Comparison of ENCODE assay signal across 7 mouse cellular contexts in genomic region chr2:125470553-125471295, GRCm38 (mm10). TPM values are rescaled to one million over a fixed set of nuclear protein-coding genes. Genes with fewer than 3 reads are reported as not detected.
DNase-seq lines count a peak whose midpoint lies in the region; ATAC-seq and TF ChIP-seq lines count a peak whose summit lies in the region.

No protein-coding gene starts in this region.

- peaks cover 5% of the 10 kb centered on the region; the same call in 1 of the 2 replicates for H3K4me1 ChIP-seq in limb, embryonic 11.5 days (ENCODE audit: control insufficient read depth, insufficient read depth, low read length)
- H3K4me1 ChIP-seq in limb, embryonic 10.5 days: peaks cover 9% of the 10 kb centered on the region
- peaks cover 14% of the 10 kb centered on the region for H3K4me1 ChIP-seq in embryonic facial prominence, embryonic 10.5 days
- H3K4me1 ChIP-seq in heart, embryonic 11.5 days (ENCODE audit: control insufficient read depth, insufficient read depth, low read length): peaks cover 21% of the 10 kb centered on the region
- peaks cover 11% of the 10 kb centered on the region for H3K4me1 ChIP-seq in limb, embryonic 14.5 days (ENCODE audit: control insufficient read depth, insufficient read depth, low read length)

- H3K9ac ChIP-seq in limb, embryonic 11.5 days (ENCODE audit: low read length): no peak overlapping the region
- no peak overlapping the region for H3K9ac ChIP-seq in heart, embryonic 11.5 days (ENCODE audit: low read depth, low read length)
- no peak overlapping the region for H3K9ac ChIP-seq in limb, embryonic 14.5 days (ENCODE audit: low read depth, low read length, severe bottlenecking)

- no peak for TF ChIP-seq POLR2A in limb, embryonic 14.5 days (IDR thresholded peaks at IDR 0.05; ENCODE audit: borderline replicate concordance, extremely low read depth, insufficient read depth, insufficient read length)

- 64% methylated on average over 8 of the region's 8 CpGs for WGBS in limb, embryonic 11.5 days
- 75% methylated on average over 8 of the region's 8 CpGs for WGBS in limb, embryonic 10.5 days
- WGBS in embryonic facial prominence, embryonic 10.5 days: 59% methylated on average over 8 of the region's 8 CpGs
- WGBS in heart, embryonic 11.5 days (ENCODE audit: insufficient replicate concordance): 50% methylated on average over 8 of the region's 8 CpGs
- 42% methylated on average over 8 of the region's 8 CpGs for WGBS in limb, embryonic 14.5 days

- no peak overlapping the region for H3K4me2 ChIP-seq in limb, embryonic 11.5 days (ENCODE audit: low read depth, severe bottlenecking)
- peak overlapping the region; percentile 29; the same call in 1 of the 2 replicates for H3K4me2 ChIP-seq in heart, embryonic 11.5 days
- no peak overlapping the region for H3K4me2 ChIP-seq in limb, embryonic 14.5 days (replicated peaks; ENCODE audit: low read depth, low read length, severe bottlenecking)

- H3K27me3 ChIP-seq in limb, embryonic 11.5 days (ENCODE audit: control insufficient read depth, insufficient read depth, low read length): no peaks in the 10 kb centered on the region
- no peaks in the 10 kb centered on the region for H3K27me3 ChIP-seq in limb, embryonic 10.5 days (ENCODE audit: low read depth, poor library complexity, severe bottlenecking)
- no peaks in the 10 kb centered on the region for H3K27me3 ChIP-seq in embryonic facial prominence, embryonic 10.5 days (replicated peaks; ENCODE audit: low read depth, poor library complexity, severe bottlenecking)
- no peaks in the 10 kb centered on the region for H3K27me3 ChIP-seq in heart, embryonic 11.5 days (ENCODE audit: control insufficient read depth, insufficient read depth, low read length)
- no peaks in the 10 kb centered on the region for H3K27me3 ChIP-seq in limb, embryonic 14.5 days (ENCODE audit: control insufficient read depth, insufficient read depth, low read length)

- H3K4me3 ChIP-seq in limb, embryonic 11.5 days (ENCODE audit: low read depth, low read length): no peak overlapping the region
- no peak overlapping the region for H3K4me3 ChIP-seq in limb, embryonic 10.5 days
- H3K4me3 ChIP-seq in embryonic facial prominence, embryonic 10.5 days: no peak overlapping the region
- H3K4me3 ChIP-seq in heart, embryonic 11.5 days (ENCODE audit: low read depth, low read length): no peak overlapping the region
- H3K4me3 ChIP-seq in limb, embryonic 14.5 days (replicated peaks; ENCODE audit: low read length): no peak overlapping the region

- no peaks in the 10 kb centered on the region; the same call in 1 of the 2 replicates for H3K36me3 ChIP-seq in limb, embryonic 11.5 days (ENCODE audit: control insufficient read depth, insufficient read depth, low read length)
- peaks cover 12% of the 10 kb centered on the region for H3K36me3 ChIP-seq in limb, embryonic 10.5 days
- H3K36me3 ChIP-seq in embryonic facial prominence, embryonic 10.5 days (replicated peaks): peaks cover 38% of the 10 kb centered on the region
- H3K36me3 ChIP-seq in heart, embryonic 11.5 days (ENCODE audit: control insufficient read depth, insufficient read depth, low read length): peaks cover 7% of the 10 kb centered on the region
- H3K36me3 ChIP-seq in limb, embryonic 14.5 days (ENCODE audit: control insufficient read depth, insufficient read depth, low read length): peaks cover 29% of the 10 kb centered on the region

- peak; percentile 27 for DNase-seq in limb, embryonic 11.5 days (ENCODE audit: low spot score)
- no peak for DNase-seq in limb, embryonic 10.5 days (ENCODE audit: low spot score)
- no peak for DNase-seq in embryonic facial prominence, embryonic 10.5 days (ENCODE audit: low spot score)
- peak; percentile 64 for DNase-seq in limb, embryonic 14.5 days (ENCODE audit: low spot score)
- DNase-seq in urinary bladder, postnatal 36 days (ENCODE audit: low spot score in 2 of 2): no peak

- ATAC-seq in limb, embryonic 11.5 days (ENCODE audit: insufficient number of reproducible peaks, low FRiP score, low TSS enrichment, low read depth): no peak
- no peak; the same call in 1 of the 2 replicates for ATAC-seq in heart, embryonic 11.5 days (replicated peaks; ENCODE audit: insufficient number of reproducible peaks, low FRiP score, low TSS enrichment)
- 0 out of 2 replicates have a peak, but pooled peaks have one; percentile 23 for ATAC-seq in limb, embryonic 14.5 days (ENCODE audit: low FRiP score, low read depth)
- no peak for ATAC-seq in megakaryocyte-erythroid progenitor cell, adult 5-6 weeks (replicated peaks; ENCODE audit: low FRiP score, low TSS enrichment, poor library complexity, severe bottlenecking)

- H3K9me3 ChIP-seq in limb, embryonic 11.5 days (ENCODE audit: control insufficient read depth, low read length): no peaks in the 10 kb centered on the region
- H3K9me3 ChIP-seq in limb, embryonic 10.5 days (replicated peaks): no peaks in the 10 kb centered on the region
- no peaks in the 10 kb centered on the region for H3K9me3 ChIP-seq in embryonic facial prominence, embryonic 10.5 days
- H3K9me3 ChIP-seq in heart, embryonic 11.5 days (replicated peaks; ENCODE audit: control insufficient read depth, low read length): no peaks in the 10 kb centered on the region
- no peaks in the 10 kb centered on the region for H3K9me3 ChIP-seq in limb, embryonic 14.5 days (ENCODE audit: control insufficient read depth, low read length)

- H3K27ac ChIP-seq in limb, embryonic 11.5 days (replicated peaks; ENCODE audit: low read depth, low read length): no peak overlapping the region
- H3K27ac ChIP-seq in limb, embryonic 10.5 days: no peak overlapping the region; the same call in 1 of the 2 replicates
- H3K27ac ChIP-seq in embryonic facial prominence, embryonic 10.5 days (replicated peaks): 0 out of 2 replicates have a peak overlapping the region, but pooled peaks have one; percentile 35
- peak overlapping the region; percentile 85 for H3K27ac ChIP-seq in heart, embryonic 11.5 days (ENCODE audit: low read depth, low read length)
- H3K27ac ChIP-seq in limb, embryonic 14.5 days (replicated peaks; ENCODE audit: low read depth, low read length): peak overlapping the region; percentile 61

RNA-seq across cellular contexts. Expression of gene Gm9913, which starts 34.2 kb away (rescaled TPM):
- 0.15 and 0.18 TPM in 2 replicates for polyA plus RNA-seq in limb, embryonic 11.5 days (2014; fragmentation: Nextera tagmentation; extraction: Ambion mirVana)
- 0.14 and 0.16 TPM in 2 replicates for polyA plus RNA-seq in limb, embryonic 10.5 days (2016; fragmentation: Nextera tagmentation; extraction: Ambion mirVana)
- polyA plus RNA-seq in embryonic facial prominence, embryonic 10.5 days (2016; fragmentation: Nextera tagmentation; extraction: Ambion mirVana): 0.09 and 0.20 TPM in 2 replicates
- 0.42 and 0.45 TPM in 2 replicates for polyA plus RNA-seq in heart, embryonic 11.5 days (2014; fragmentation: Nextera tagmentation; extraction: Ambion mirVana)
- 0.19 and 0.24 TPM in 2 replicates for polyA plus RNA-seq in limb, embryonic 14.5 days (2012; rRNA removed)
- 0.40 and 0.75 TPM in 2 replicates for polyA plus RNA-seq in limb, embryonic 14.5 days (2014; fragmentation: Nextera tagmentation; extraction: Ambion mirVana)
- not detected in 2 replicates for total RNA-seq in megakaryocyte-erythroid progenitor cell, adult 5-6 weeks (2014; fragmentation: Nextera tagmentation)
- not detected in 2 replicates for total RNA-seq in megakaryocyte-erythroid progenitor cell, adult 5-6 weeks (2017)

RNA-seq across cellular contexts. Expression of gene Fbn1, which starts 37.1 kb away (rescaled TPM):
- polyA plus RNA-seq in limb, embryonic 11.5 days (2014; fragmentation: Nextera tagmentation; extraction: Ambion mirVana): 7.8 and 8.1 TPM in 2 replicates
- polyA plus RNA-seq in limb, embryonic 10.5 days (2016; fragmentation: Nextera tagmentation; extraction: Ambion mirVana): 4.5 and 5.6 TPM in 2 replicates
- polyA plus RNA-seq in embryonic facial prominence, embryonic 10.5 days (2016; fragmentation: Nextera tagmentation; extraction: Ambion mirVana): 6.8 and 8.1 TPM in 2 replicates
- 28.5 and 31.9 TPM in 2 replicates for polyA plus RNA-seq in heart, embryonic 11.5 days (2014; fragmentation: Nextera tagmentation; extraction: Ambion mirVana)
- 29.5 and 31.4 TPM in 2 replicates for polyA plus RNA-seq in limb, embryonic 14.5 days (2012; rRNA removed)
- 47.0 and 49.4 TPM in 2 replicates for polyA plus RNA-seq in limb, embryonic 14.5 days (2014; fragmentation: Nextera tagmentation; extraction: Ambion mirVana)
- total RNA-seq in megakaryocyte-erythroid progenitor cell, adult 5-6 weeks (2014; fragmentation: Nextera tagmentation): not detected in 2 replicates
- not detected in 2 replicates for total RNA-seq in megakaryocyte-erythroid progenitor cell, adult 5-6 weeks (2017)

Comparison
In these comparisons a context has a peak if more than half of its experiments do, and no peak if none do; other contexts are left out.
1. DNase-seq: peak in limb, embryonic 11.5 days (single experiment) and limb, embryonic 14.5 days (single experiment); none in limb, embryonic 10.5 days (single experiment), embryonic facial prominence, embryonic 10.5 days (single experiment) and urinary bladder, postnatal 36 days (0 of 2).
2. H3K27ac ChIP-seq: peak in embryonic facial prominence, embryonic 10.5 days (single experiment), heart, embryonic 11.5 days (single experiment) and limb, embryonic 14.5 days (single experiment); none in limb, embryonic 11.5 days (single experiment) and limb, embryonic 10.5 days (single experiment).